Mouse (Mus musculus) midbrain, embryonic 14.5 days (tissue): ENCODE measurements at regions not wholly inside any gene's neighbourhood (a gene's known extent, or its start where the extent isn't known, plus 50 kb on each side); places are given as distances from the start of the nearest gene placed in this dataset.

Source experiments
- ATAC-seq: fragments of 200-750 bp; cut with Nextera tagmentation; 2 replicates; pipeline ENCODE4 v1.8.0; 2017; ENCODE audit warnings: moderate number of reproducible peaks, moderate library complexity; ENCODE audit not compliant: low FRiP score, low TSS enrichment
- DNase-seq: peaks from one replicate; pipeline ENCODE4 v3.0.0-alpha.2; 2015
- H3K27ac ChIP-seq: fragments of 300-500 bp; sonication (generic); replicated peaks from 2 replicates; pipeline ENCODE4 v1.5.1; 2014; ENCODE audit warnings: mild to moderate bottlenecking, low read depth, low read length, moderate library complexity
- H3K27me3 ChIP-seq: fragments of 300-500 bp; sonication (generic); 2 replicates; pipeline ENCODE4 v1.6.1; 2014; ENCODE audit warnings: low read length, control low read depth, mixed read lengths; ENCODE audit not compliant: control insufficient read depth, insufficient read depth
- H3K36me3 ChIP-seq: fragments of 300-500 bp; sonication (generic); 2 replicates; pipeline ENCODE4 v1.6.1; 2014; ENCODE audit warnings: low read length, control low read depth; ENCODE audit not compliant: control insufficient read depth, insufficient read depth
- H3K4me1 ChIP-seq: fragments of 300-500 bp; sonication (generic); 2 replicates; pipeline ENCODE4 v1.6.1; 2014; ENCODE audit warnings: mild to moderate bottlenecking, antibody characterized with exemption, low read length, control low read depth; ENCODE audit not compliant: control insufficient read depth, insufficient read depth
- H3K4me2 ChIP-seq: fragments of 300-500 bp; sonication (generic); 2 replicates; pipeline ENCODE4 v1.6.1; 2014; ENCODE audit warnings: mild to moderate bottlenecking, low read length, moderate library complexity
- H3K4me3 ChIP-seq: fragments of 300-500 bp; sonication (generic); replicated peaks from 2 replicates; pipeline ENCODE4 v1.5.1; 2014; ENCODE audit warnings: low read depth, low read length
- H3K9ac ChIP-seq: fragments of 300-500 bp; sonication (generic); replicated peaks from 2 replicates; pipeline ENCODE4 v1.6.1; 2014; ENCODE audit warnings: mild to moderate bottlenecking, low read length, moderate library complexity
- H3K9me3 ChIP-seq: fragments of 300-500 bp; sonication (generic); 2 replicates; pipeline ENCODE4 v1.6.1; 2016; ENCODE audit warnings: low read length, control low read depth, mixed read lengths; ENCODE audit not compliant: control insufficient read depth
- WGBS: fragments of 180-500 bp; shearing (Covaris S2); extraction: QIAGEN DNeasy Blood & Tissue Kit; methylation state at CpG from one replicate; pipeline ENCODE4 v1.1.7; 2014; 5-methylcytosine and 5-hydroxymethylcytosine counted together

DNA sequence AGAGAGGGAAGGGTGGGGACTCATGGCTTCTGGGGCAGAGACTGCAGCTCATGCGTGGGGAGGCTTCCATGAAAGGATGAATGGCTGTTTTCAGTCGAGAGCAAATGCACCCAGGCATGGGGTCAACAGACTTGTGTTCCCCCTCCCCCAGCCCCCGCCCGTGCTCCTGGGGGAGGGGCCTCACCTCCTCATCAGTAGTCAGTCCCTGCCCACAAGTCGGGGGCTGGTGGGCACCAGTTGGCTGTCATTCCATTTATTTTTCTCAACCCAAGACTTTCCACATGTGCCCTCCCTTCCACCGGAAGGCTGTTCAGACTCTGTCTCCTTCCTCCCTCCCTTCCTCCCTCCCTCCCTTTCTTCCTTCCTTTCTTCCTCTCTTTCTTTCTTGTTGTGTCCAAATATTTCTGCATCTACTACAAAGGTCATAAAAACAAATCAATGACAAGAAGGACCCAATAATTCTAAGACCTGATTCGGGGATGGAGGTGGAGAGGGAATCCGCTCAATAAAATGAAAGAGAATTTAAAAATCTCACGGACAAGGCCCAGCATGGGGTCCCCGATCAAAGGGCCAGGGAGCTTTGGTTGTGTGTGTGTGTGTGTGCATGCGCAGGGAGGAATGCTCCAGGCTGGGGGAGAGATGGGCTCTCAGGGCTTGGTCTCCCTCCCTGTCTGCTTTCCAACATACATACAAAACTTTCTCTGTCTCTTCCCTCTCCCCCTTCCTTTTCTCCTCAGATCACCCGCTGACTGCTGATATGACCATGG is 57.7 kb downstream of the Rpl14 start:
- Histone ChIP-seq H3K9me3 (peaks cover 9% of the 10 kb centered on the region; the same call in 1 of the 2 replicates), H3K4me3 (no peak overlapping the region), H3K4me2 (no peak overlapping the region), H3K27me3 (no peaks in the 10 kb centered on the region), H3K9ac (no peak overlapping the region), H3K27ac (0 out of 2 replicates have a peak overlapping the region, but pooled peaks have one; percentile 15), H3K36me3 (no peaks in the 10 kb centered on the region), H3K4me1 (0 out of 2 replicates have a peak, but pooled peaks cover 3% of the 10 kb centered on the region)
- WGBS: 35% methylated on average over 12 of the region's 12 CpGs
- ATAC-seq: peak; percentile 17; the same call in 1 of the 2 replicates
- peak; percentile 53 for DNase-seq

DNA sequence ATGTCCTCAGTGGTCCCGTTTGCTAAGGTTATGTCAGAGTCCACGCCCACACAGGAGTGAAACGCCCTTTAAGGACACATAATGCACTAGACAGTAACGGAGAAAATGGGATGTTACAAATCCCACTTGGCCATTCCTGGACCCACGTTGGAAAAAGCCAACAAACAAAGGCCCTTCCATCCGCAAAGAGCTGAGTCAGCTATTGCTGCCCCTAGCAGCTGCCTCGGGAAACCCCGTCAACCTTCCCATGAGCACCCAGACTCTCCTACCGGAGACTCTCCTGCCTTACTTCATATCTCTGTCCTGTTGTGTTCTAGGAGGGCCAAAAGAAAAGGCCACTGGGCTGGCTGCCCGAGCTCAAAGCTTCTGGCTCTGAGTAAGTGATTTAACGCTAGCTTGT is 58.4 kb downstream of the Rpl14 start:
- Histone ChIP-seq H3K27me3 (no peaks in the 10 kb centered on the region), H3K36me3 (no peaks in the 10 kb centered on the region), H3K4me2 (no peak overlapping the region), H3K4me1 (0 out of 2 replicates have a peak, but pooled peaks cover 3% of the 10 kb centered on the region), H3K9ac (no peak overlapping the region), H3K4me3 (no peak overlapping the region), H3K27ac (no peak overlapping the region), H3K9me3 (peaks cover 9% of the 10 kb centered on the region; the same call in 1 of the 2 replicates)
- no peak for ATAC-seq
- WGBS: 78% methylated on average over 11 of the region's 11 CpGs
- peak; percentile 25 for DNase-seq

DNA sequence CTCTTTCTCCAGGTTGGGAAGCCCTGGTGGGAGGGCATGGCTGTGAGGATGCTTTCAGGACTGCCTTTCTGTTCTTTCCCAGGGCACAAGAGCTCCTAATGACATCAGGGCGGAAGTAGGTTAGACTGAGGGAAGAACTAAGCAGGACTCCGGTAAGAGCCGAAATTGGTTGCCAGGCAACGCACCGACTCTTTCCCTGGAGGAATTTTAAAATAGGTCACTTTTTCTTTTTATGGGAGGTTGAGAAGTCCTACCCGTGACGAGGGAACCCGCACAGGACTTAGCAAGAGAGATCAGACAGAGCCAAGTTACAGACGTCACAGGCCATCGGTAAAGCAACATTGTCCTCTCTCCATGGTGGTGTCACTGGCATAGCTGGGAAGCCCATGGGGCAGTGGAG is 61.6 kb downstream of the Rpl14 start:
- 48% methylated on average over 10 of the region's 10 CpGs for WGBS
- H3K27ac ChIP-seq: no peak overlapping the region
- no peak overlapping the region for H3K4me3 ChIP-seq
- 0 out of 2 replicates have a peak, but pooled peaks cover 3% of the 10 kb centered on the region for H3K4me1 ChIP-seq
- no peak overlapping the region for H3K4me2 ChIP-seq
- no peaks in the 10 kb centered on the region for H3K36me3 ChIP-seq
- DNase-seq: no peak
- no peaks in the 10 kb centered on the region for H3K27me3 ChIP-seq
- no peak for ATAC-seq
- no peak overlapping the region for H3K9ac ChIP-seq
- no peaks in the 10 kb centered on the region for H3K9me3 ChIP-seq

DNA sequence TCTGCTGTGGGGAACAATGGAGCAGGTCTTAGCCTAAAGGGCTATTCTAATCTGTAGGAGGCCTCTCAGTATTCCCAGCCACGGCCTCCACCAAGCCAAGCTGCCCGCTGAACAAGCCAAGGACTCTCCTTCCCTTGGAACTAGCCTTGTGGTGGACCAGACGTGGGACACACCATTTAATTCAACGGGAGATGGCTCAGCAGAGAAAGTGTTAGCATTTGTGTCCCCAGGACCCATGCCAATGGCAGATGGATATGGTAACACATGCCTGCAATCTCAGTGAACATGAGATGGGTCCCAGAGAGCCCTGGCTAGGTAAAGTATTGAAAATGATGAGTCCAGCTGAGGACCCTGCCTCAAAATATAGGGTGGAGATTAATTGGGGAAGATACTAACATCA is 71.4 kb downstream of the Rpl14 start:
- ATAC-seq (no peak), DNase-seq (no peak)
- Histone ChIP-seq H3K9ac (no peak overlapping the region), H3K9me3 (no peaks in the 10 kb centered on the region), H3K4me1 (0 out of 2 replicates have a peak, but pooled peaks cover 7% of the 10 kb centered on the region), H3K4me2 (no peak overlapping the region), H3K36me3 (no peaks in the 10 kb centered on the region), H3K27me3 (no peaks in the 10 kb centered on the region), H3K4me3 (no peak overlapping the region), H3K27ac (no peak overlapping the region)
- WGBS: 69% methylated on average over 4 of the region's 4 CpGs

DNA sequence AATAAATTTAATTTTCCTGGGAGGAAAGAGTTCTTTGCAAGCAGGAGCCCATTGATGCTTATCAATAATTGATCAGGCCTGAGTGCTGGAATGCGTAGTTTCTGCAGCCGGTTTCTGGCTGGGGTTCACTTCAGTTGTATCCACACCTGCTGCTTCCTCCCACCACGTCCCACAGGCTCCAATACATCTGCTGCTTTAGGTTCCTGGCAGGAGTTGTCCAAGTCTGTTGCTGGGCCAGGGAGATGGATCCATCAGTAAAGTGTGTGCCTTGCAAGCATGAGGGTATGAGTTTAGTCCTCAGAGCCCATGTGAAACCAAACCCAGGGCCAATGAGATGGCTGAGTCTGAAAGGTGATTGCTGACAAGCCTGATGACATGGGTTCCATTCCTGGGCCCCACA is 72.1 kb downstream of the Rpl14 start:
- Histone ChIP-seq H3K9ac (no peak overlapping the region), H3K4me2 (no peak overlapping the region), H3K4me3 (no peak overlapping the region), H3K9me3 (no peaks in the 10 kb centered on the region), H3K36me3 (no peaks in the 10 kb centered on the region), H3K27me3 (no peaks in the 10 kb centered on the region), H3K4me1 (0 out of 2 replicates have a peak, but pooled peaks cover 7% of the 10 kb centered on the region), H3K27ac (no peak overlapping the region)
- ATAC-seq (no peak), DNase-seq (no peak)
- WGBS: 78% methylated on average over 3 of the region's 3 CpGs

DNA sequence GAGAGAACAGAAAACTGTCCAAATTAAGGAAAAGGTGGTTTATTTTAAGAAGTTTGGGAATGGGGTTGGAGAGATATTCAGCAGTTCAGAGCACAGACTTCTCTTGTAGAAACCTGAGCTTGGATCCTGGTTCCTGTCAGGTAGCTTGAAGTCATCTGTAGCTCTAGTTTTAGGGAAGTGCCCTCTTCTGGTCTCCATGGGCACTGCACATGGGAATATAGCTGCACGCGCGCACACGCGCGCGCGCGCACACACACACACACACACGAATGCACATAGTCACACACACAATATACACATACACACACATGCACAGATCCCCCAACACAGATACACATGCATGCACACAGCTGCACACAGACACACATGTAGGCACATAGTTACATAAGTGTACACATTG is 74.5 kb downstream of the Rpl14 start:
- H3K27ac ChIP-seq: no peak overlapping the region

DNA sequence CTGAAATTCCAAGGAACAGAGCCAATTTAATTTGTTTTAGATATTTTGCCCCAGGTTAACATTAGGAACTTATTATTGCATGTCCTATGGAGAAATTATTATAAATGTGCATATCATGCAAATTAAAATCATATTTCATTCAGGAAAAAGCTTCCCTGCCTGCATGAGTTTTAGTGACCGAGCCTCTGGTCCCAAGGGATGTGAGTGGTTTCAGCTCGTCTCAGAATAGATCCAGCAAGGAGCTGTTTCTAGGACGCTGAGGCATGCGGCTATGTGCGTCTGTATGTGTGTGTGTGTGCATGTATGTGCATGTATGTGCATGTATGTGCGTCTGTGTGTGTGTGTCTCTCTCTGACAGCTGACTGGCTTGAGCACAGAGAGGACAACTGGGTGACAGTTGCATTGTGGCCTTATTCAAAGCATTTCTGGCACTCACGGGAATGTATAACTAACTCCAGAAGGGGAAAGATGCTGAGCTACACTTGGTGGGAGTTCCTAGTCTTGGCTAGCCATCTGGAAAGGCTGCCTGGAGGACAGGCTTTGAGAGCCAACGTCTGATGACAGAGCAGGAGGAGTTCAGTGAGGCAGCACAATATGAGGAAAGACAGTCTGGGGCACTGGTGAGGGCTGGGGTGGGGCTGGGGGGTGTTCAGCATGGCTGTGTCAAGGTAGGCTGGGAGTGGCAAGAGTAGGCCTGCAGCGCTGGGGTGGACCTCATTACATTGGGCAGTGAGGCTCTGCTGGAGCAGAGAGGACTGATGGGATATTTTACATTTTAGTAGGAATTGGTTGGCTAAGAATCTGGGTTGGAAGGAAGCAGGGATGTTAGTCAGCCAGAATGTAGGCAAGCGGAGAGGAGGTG is 75.8 kb downstream of the Rpl14 start:
- ATAC-seq (no peak), DNase-seq (peak; percentile 49)
- H3K27me3 ChIP-seq: no peaks in the 10 kb centered on the region
- H3K36me3 ChIP-seq: no peaks in the 10 kb centered on the region
- 72% methylated on average over 10 of the region's 10 CpGs for WGBS
- no peak overlapping the region for H3K9ac ChIP-seq
- 0 out of 2 replicates have a peak, but pooled peaks cover 7% of the 10 kb centered on the region for H3K4me1 ChIP-seq
- no peak overlapping the region for H3K4me2 ChIP-seq
- H3K9me3 ChIP-seq: no peaks in the 10 kb centered on the region
- H3K27ac ChIP-seq: peak overlapping the region; percentile 55
- H3K4me3 ChIP-seq: no peak overlapping the region

More for the DNA sequence above, 74.5 kb downstream of the Rpl14 start:
- DNase-seq (no peak), ATAC-seq (no peak)
- H3K4me1 ChIP-seq: 0 out of 2 replicates have a peak, but pooled peaks cover 7% of the 10 kb centered on the region
- 98% methylated on average over 10 of the region's 10 CpGs for WGBS
- H3K27me3 ChIP-seq: no peaks in the 10 kb centered on the region
- H3K9ac ChIP-seq: no peak overlapping the region
- no peak overlapping the region for H3K4me2 ChIP-seq
- H3K9me3 ChIP-seq: no peaks in the 10 kb centered on the region
- no peaks in the 10 kb centered on the region for H3K36me3 ChIP-seq
- H3K4me3 ChIP-seq: no peak overlapping the region

DNA sequence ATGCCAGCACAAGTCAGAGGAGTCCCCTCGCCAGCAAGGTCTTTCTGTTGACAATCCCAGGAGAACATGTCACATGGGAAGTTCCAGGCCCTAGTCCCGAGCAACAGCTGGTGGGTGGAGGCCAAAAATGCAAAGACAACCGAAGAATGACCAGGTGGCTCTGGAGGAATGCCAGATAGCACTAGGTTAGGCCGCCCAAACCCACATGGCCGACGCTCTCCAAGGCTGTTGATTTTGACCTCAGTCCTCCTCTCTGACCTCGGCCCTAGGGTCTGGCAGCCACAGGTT is 76.4 kb downstream of the Rpl14 start:
- WGBS: 89% methylated on average over 7 of the region's 7 CpGs
- H3K4me3 ChIP-seq: no peak overlapping the region
- no peak for DNase-seq
- H3K27me3 ChIP-seq: no peaks in the 10 kb centered on the region
- H3K36me3 ChIP-seq: no peaks in the 10 kb centered on the region
- H3K4me2 ChIP-seq: no peak overlapping the region
- no peak for ATAC-seq
- H3K9me3 ChIP-seq: no peaks in the 10 kb centered on the region
- 0 out of 2 replicates have a peak, but pooled peaks cover 7% of the 10 kb centered on the region for H3K4me1 ChIP-seq
- no peak overlapping the region for H3K27ac ChIP-seq
- no peak overlapping the region for H3K9ac ChIP-seq
